Mouse (Mus musculus) naive thymus-derived CD4-positive, alpha-beta T cell, adult 2 months (primary cell): ENCODE measurements around the gene Tas2r136.

Experiments used
- DNase-seq: peaks from one replicate; pipeline ENCODE4 v3.0.0-alpha.2; 2011; ENCODE audit warnings: low read depth

Gene Tas2r136

GRCm38 (mm10) chr6:132778062-132778461 is at the start of gene Tas2r136:
Tas2r136 (minus strand) TSS chr6:132778162.
- DNase-seq: no peak

- no peak for DNase-seq
These were observed 24.6 kb upstream of the Tas2r136 start, which contains the start of gene Tas2r117 for GRCm38 (mm10) chr6:132802518-132802917. Tas2r117 (plus strand) TSS chr6:132802818.

GRCm38 (mm10) chr6:132795393-132795792 is 17.4 kb upstream of the Tas2r136 start:
- no peak for DNase-seq

GRCm38 (mm10) chr6:132761831-132762230 is 16.1 kb downstream of the Tas2r136 start, which contains the start of gene Tas2r102:
Tas2r102 (plus strand) TSS chr6:132762131.
- DNase-seq: no peak

GRCm38 (mm10) chr6:132754430-132754829 is 23.5 kb downstream of the Tas2r136 start, which contains the start of gene Tas2r124:
Tas2r124 (plus strand) TSS chr6:132754730.
- no peak for DNase-seq

- DNase-seq: no peak
These were observed 27.8 kb downstream of the Tas2r136 start for GRCm38 (mm10) chr6:132750206-132750605.

GRCm38 (mm10) chr6:132737935-132738334 is 40.0 kb downstream of the Tas2r136 start, which contains the start of gene Tas2r115:
Tas2r115 (minus strand) TSS chr6:132738035.
- no peak for DNase-seq
